Mouse (Mus musculus): ENCODE results near the gene Aldh3a1. TPM values are rescaled to one million over a fixed set of nuclear protein-coding genes. Genes with fewer than 3 reads are reported as not detected.

Gene Aldh3a1
- total RNA-seq, 2 experiments from 2014 or later = 0.49 to 1.3 TPM

- no peak for DNase-seq (ENCODE audit: low spot score in 2 of 2)
- no peak for TF ChIP-seq CTCF (conservative IDR thresholded peaks at IDR 0.05)
- H3K27ac ChIP-seq = no peak overlapping the region
- H3K4me3 ChIP-seq = no peak overlapping the region
Measured at GRCm38 (mm10) chr11:61228406-61228805, 21.1 kb downstream of the Aldh3a1 start.

- DNase-seq (ENCODE audit: low spot score in 2 of 2) = peak; percentile 34 to 61
- Histone ChIP-seq H3K4me3 (peak overlapping the region; percentile 32; the same call in 1 of the 2 replicates), H3K27ac (no peak overlapping the region)
- TF ChIP-seq CTCF (conservative IDR thresholded peaks at IDR 0.05) = peak; percentile 90
Measured at GRCm38 (mm10) chr11:61231329-61231728, 24.0 kb downstream of the Aldh3a1 start.

- Histone ChIP-seq H3K4me3 (no peak overlapping the region), H3K27ac (no peak overlapping the region)
- no peak for TF ChIP-seq CTCF (conservative IDR thresholded peaks at IDR 0.05)
- DNase-seq (ENCODE audit: low spot score in 2 of 2) = no peak
Measured at GRCm38 (mm10) chr11:61234174-61234573, 26.8 kb downstream of the Aldh3a1 start.

- TF ChIP-seq CTCF (conservative IDR thresholded peaks at IDR 0.05) = no peak
- Histone ChIP-seq H3K4me3 (no peak overlapping the region), H3K27ac (no peak overlapping the region)
- DNase-seq (ENCODE audit: low spot score in 2 of 2) = no peak
Measured at GRCm38 (mm10) chr11:61236015-61236414, 28.7 kb downstream of the Aldh3a1 start.

- H3K27ac ChIP-seq = no peak overlapping the region
- no peak for TF ChIP-seq CTCF (conservative IDR thresholded peaks at IDR 0.05)
- no peak for DNase-seq (ENCODE audit: low spot score in 2 of 2)
- H3K4me3 ChIP-seq = no peak overlapping the region
Measured at GRCm38 (mm10) chr11:61244406-61244805, 37.1 kb downstream of the Aldh3a1 start.

GRCm38 (mm10) chr11:61251741-61252140 lies 44.4 kb downstream of the Aldh3a1 start:
- Histone ChIP-seq H3K4me3 (no peak overlapping the region), H3K27ac (no peak overlapping the region)
- no peak for DNase-seq (ENCODE audit: low spot score in 2 of 2)
- no peak for TF ChIP-seq CTCF (conservative IDR thresholded peaks at IDR 0.05)

- DNase-seq (ENCODE audit: low spot score in 2 of 2) = no peak
- H3K4me3 ChIP-seq = no peak overlapping the region
- no peak for TF ChIP-seq CTCF (conservative IDR thresholded peaks at IDR 0.05)
- no peak overlapping the region for H3K27ac ChIP-seq
Measured at GRCm38 (mm10) chr11:61252807-61253206, 45.5 kb downstream of the Aldh3a1 start.

- Histone ChIP-seq H3K4me3 (no peak overlapping the region), H3K27ac (no peak overlapping the region)
- no peak for TF ChIP-seq CTCF (conservative IDR thresholded peaks at IDR 0.05)
- no peak for DNase-seq (ENCODE audit: low spot score in 2 of 2)
Measured at GRCm38 (mm10) chr11:61259106-61259505, 51.8 kb downstream of the Aldh3a1 start.

- DNase-seq (ENCODE audit: low spot score in 2 of 2) = no peak
- Histone ChIP-seq H3K27ac (no peak overlapping the region), H3K4me3 (no peak overlapping the region)
- TF ChIP-seq CTCF (conservative IDR thresholded peaks at IDR 0.05) = no peak
Measured at GRCm38 (mm10) chr11:61262516-61262915, 55.2 kb downstream of the Aldh3a1 start.

GRCm38 (mm10) chr11:61263841-61264240 lies 56.5 kb downstream of the Aldh3a1 start:
- H3K4me3 ChIP-seq = no peak overlapping the region
- no peak overlapping the region for H3K27ac ChIP-seq
- TF ChIP-seq CTCF (conservative IDR thresholded peaks at IDR 0.05) = no peak
- no peak for DNase-seq (ENCODE audit: low spot score in 2 of 2)

GRCm38 (mm10) chr11:61266551-61267533 lies 59.5 kb downstream of the Aldh3a1 start, which contains the start of gene Aldh3a2:
Aldh3a2 (minus strand) TSS chr11:61267464.
- TF ChIP-seq CTCF (conservative IDR thresholded peaks at IDR 0.05) = peak; percentile 29; the same call in 1 of the 2 replicates
- peak within 1 kb of the TSS; percentile 97 for H3K27ac ChIP-seq
- peak; percentile 86 to 93 for DNase-seq (ENCODE audit: low spot score in 2 of 2)
- peak within 1 kb of the TSS; percentile 73 for H3K4me3 ChIP-seq

Other genes with a start within 250 kb of the Aldh3a1 start
- 1 to 10 TPM; 5.2 to 7.4 TPM for gene Kcnj12, start 185.0 kb upstream of the Aldh3a1 start, total RNA-seq (2021)
- gene Tnfrsf13b, start 80.8 kb upstream of the Aldh3a1 start, total RNA-seq (2021) = 1 to 10 TPM in 1 of 2 experiments, under 1 TPM in 1; 0.98 to 1.5 TPM
- 100 to 1,000 TPM; 216 to 235 TPM for gene Usp22, start 32.5 kb upstream of the Aldh3a1 start, total RNA-seq (2021)
- gene Aldh3a2, start 59.9 kb downstream of the Aldh3a1 start, total RNA-seq (2021) = 10 to 100 TPM; 58.1 to 58.9 TPM
- not detected for gene Slc47a2, start 135.3 kb downstream of the Aldh3a1 start, total RNA-seq (2021)
- gene Slc47a1, start 170.8 kb downstream of the Aldh3a1 start, total RNA-seq (2021) = 1 to 10 TPM; 1.7 to 2.3 TPM
- 100 to 1,000 TPM; 543 to 554 TPM for gene Rnf112, start 246.6 kb downstream of the Aldh3a1 start, total RNA-seq (2021)

Data from layer of hippocampus, adult 2 months (tissue).